Mouse (Mus musculus): ENCODE data around the gene Stx18. TPM values are rescaled to one million over a fixed set of nuclear protein-coding genes. Genes with fewer than 3 reads are reported as not detected.

Stx18 gene
- polyA plus RNA-seq, 1 experiment from 2014 or later = 54.5 TPM

GRCm38 (mm10) chr5:38090581-38090980, 52.0 kb downstream of the Stx18 start:
- Histone ChIP-seq H3K27ac (ENCODE audit: low read length) (no peak overlapping the region), H3K9me3 (ENCODE audit: low read length) (no peaks in the 10 kb centered on the region), H3K4me1 (ENCODE audit: insufficient read depth, low read length) (no peaks in the 10 kb centered on the region), H3K4me3 (ENCODE audit: low read length) (no peak overlapping the region), H3K27me3 (ENCODE audit: insufficient read depth, low read length) (no peaks in the 10 kb centered on the region), H3K9ac (replicated peaks; ENCODE audit: low read length) (no peak overlapping the region), H3K36me3 (ENCODE audit: insufficient read depth, low read length) (no peaks in the 10 kb centered on the region), H3K4me2 (replicated peaks; ENCODE audit: low read depth, low read length) (no peak overlapping the region)
- WGBS = 77% methylated on average over 3 of the region's 3 CpGs
- no peak for ATAC-seq (ENCODE audit: low FRiP score, low TSS enrichment)

GRCm38 (mm10) chr5:38091046-38091965, 52.8 kb downstream of the Stx18 start:
- Histone ChIP-seq H3K27me3 (ENCODE audit: insufficient read depth, low read length) (no peaks in the 10 kb centered on the region), H3K4me2 (replicated peaks; ENCODE audit: low read depth, low read length) (no peak overlapping the region), H3K27ac (ENCODE audit: low read length) (no peak overlapping the region), H3K4me1 (ENCODE audit: insufficient read depth, low read length) (no peaks in the 10 kb centered on the region), H3K36me3 (ENCODE audit: insufficient read depth, low read length) (no peaks in the 10 kb centered on the region), H3K9me3 (ENCODE audit: low read length) (no peaks in the 10 kb centered on the region), H3K9ac (replicated peaks; ENCODE audit: low read length) (no peak overlapping the region), H3K4me3 (ENCODE audit: low read length) (no peak overlapping the region)
- 71% methylated on average over 8 of the region's 8 CpGs for WGBS
- ATAC-seq (ENCODE audit: low FRiP score, low TSS enrichment) = no peak

- no peaks in the 10 kb centered on the region for H3K36me3 ChIP-seq (ENCODE audit: insufficient read depth, low read length)
- no peak overlapping the region for H3K4me2 ChIP-seq (replicated peaks; ENCODE audit: low read depth, low read length)
- H3K27ac ChIP-seq (ENCODE audit: low read length) = no peak overlapping the region
- no peak for ATAC-seq (ENCODE audit: low FRiP score, low TSS enrichment)
- no peak overlapping the region for H3K9ac ChIP-seq (replicated peaks; ENCODE audit: low read length)
- no peaks in the 10 kb centered on the region for H3K27me3 ChIP-seq (ENCODE audit: insufficient read depth, low read length)
- H3K4me3 ChIP-seq (ENCODE audit: low read length) = no peak overlapping the region
- no peaks in the 10 kb centered on the region for H3K4me1 ChIP-seq (ENCODE audit: insufficient read depth, low read length)
- WGBS = 68% methylated on average over 2 of the region's 2 CpGs
- H3K9me3 ChIP-seq (ENCODE audit: low read length) = no peaks in the 10 kb centered on the region
These were observed 53.4 kb downstream of the Stx18 start for GRCm38 (mm10) chr5:38091966-38092304.

- WGBS = 92% methylated on average over 2 of the region's 2 CpGs
- H3K36me3 ChIP-seq (ENCODE audit: insufficient read depth, low read length) = no peaks in the 10 kb centered on the region
- no peaks in the 10 kb centered on the region for H3K9me3 ChIP-seq (ENCODE audit: low read length)
- H3K9ac ChIP-seq (replicated peaks; ENCODE audit: low read length) = no peak overlapping the region
- no peak overlapping the region for H3K27ac ChIP-seq (ENCODE audit: low read length)
- H3K4me1 ChIP-seq (ENCODE audit: insufficient read depth, low read length) = no peaks in the 10 kb centered on the region
- H3K4me2 ChIP-seq (replicated peaks; ENCODE audit: low read depth, low read length) = no peak overlapping the region
- no peak for ATAC-seq (ENCODE audit: low FRiP score, low TSS enrichment)
- no peaks in the 10 kb centered on the region for H3K27me3 ChIP-seq (ENCODE audit: insufficient read depth, low read length)
- no peak overlapping the region for H3K4me3 ChIP-seq (ENCODE audit: low read length)
These were observed 55.8 kb downstream of the Stx18 start for GRCm38 (mm10) chr5:38094331-38094730.

- Histone ChIP-seq H3K27ac (ENCODE audit: low read length) (no peak overlapping the region), H3K9ac (replicated peaks; ENCODE audit: low read length) (no peak overlapping the region), H3K36me3 (ENCODE audit: insufficient read depth, low read length) (no peaks in the 10 kb centered on the region), H3K4me3 (ENCODE audit: low read length) (no peak overlapping the region), H3K27me3 (ENCODE audit: insufficient read depth, low read length) (no peaks in the 10 kb centered on the region), H3K9me3 (ENCODE audit: low read length) (no peaks in the 10 kb centered on the region), H3K4me2 (replicated peaks; ENCODE audit: low read depth, low read length) (no peak overlapping the region), H3K4me1 (ENCODE audit: insufficient read depth, low read length) (no peaks in the 10 kb centered on the region)
- ATAC-seq (ENCODE audit: low FRiP score, low TSS enrichment) = no peak
- 71% methylated on average over 4 of the region's 4 CpGs for WGBS
These were observed 59.1 kb downstream of the Stx18 start for GRCm38 (mm10) chr5:38097501-38098093.

- H3K4me3 ChIP-seq (ENCODE audit: low read length) = no peak overlapping the region
- no peak overlapping the region for H3K9ac ChIP-seq (replicated peaks; ENCODE audit: low read length)
- H3K4me2 ChIP-seq (replicated peaks; ENCODE audit: low read depth, low read length) = no peak overlapping the region
- WGBS = 80% methylated on average over 2 of the region's 2 CpGs
- no peaks in the 10 kb centered on the region for H3K9me3 ChIP-seq (ENCODE audit: low read length)
- no peaks in the 10 kb centered on the region for H3K27me3 ChIP-seq (ENCODE audit: insufficient read depth, low read length)
- H3K27ac ChIP-seq (ENCODE audit: low read length) = no peak overlapping the region
- no peaks in the 10 kb centered on the region for H3K36me3 ChIP-seq (ENCODE audit: insufficient read depth, low read length)
- no peak for ATAC-seq (ENCODE audit: low FRiP score, low TSS enrichment)
- no peaks in the 10 kb centered on the region for H3K4me1 ChIP-seq (ENCODE audit: insufficient read depth, low read length)
These were observed 60.7 kb downstream of the Stx18 start for GRCm38 (mm10) chr5:38099139-38099676.

GRCm38 (mm10) chr5:38102945-38103344, 64.4 kb downstream of the Stx18 start:
- H3K9me3 ChIP-seq (ENCODE audit: low read length) = no peaks in the 10 kb centered on the region
- no peak for ATAC-seq (ENCODE audit: low FRiP score, low TSS enrichment)
- H3K27me3 ChIP-seq (ENCODE audit: insufficient read depth, low read length) = no peaks in the 10 kb centered on the region

GRCm38 (mm10) chr5:38106080-38106697, 67.6 kb downstream of the Stx18 start:
- no peak overlapping the region for H3K4me3 ChIP-seq (ENCODE audit: low read length)
- H3K9me3 ChIP-seq (ENCODE audit: low read length) = no peaks in the 10 kb centered on the region
- WGBS = 40% methylated on average over 14 of the region's 14 CpGs
- 0 out of 2 replicates have a peak, but pooled peaks cover 5% of the 10 kb centered on the region for H3K4me1 ChIP-seq (ENCODE audit: insufficient read depth, low read length)
- H3K36me3 ChIP-seq (ENCODE audit: insufficient read depth, low read length) = peaks cover 10% of the 10 kb centered on the region; the same call in 1 of the 2 replicates
- H3K27me3 ChIP-seq (ENCODE audit: insufficient read depth, low read length) = no peaks in the 10 kb centered on the region
- no peak overlapping the region for H3K4me2 ChIP-seq (replicated peaks; ENCODE audit: low read depth, low read length)
- no peak for ATAC-seq (ENCODE audit: low FRiP score, low TSS enrichment)
- no peak overlapping the region for H3K9ac ChIP-seq (replicated peaks; ENCODE audit: low read length)
- no peak overlapping the region for H3K27ac ChIP-seq (ENCODE audit: low read length)

More at GRCm38 (mm10) chr5:38102945-38103344, 64.4 kb downstream of the Stx18 start:
- no peak overlapping the region for H3K4me2 ChIP-seq (replicated peaks; ENCODE audit: low read depth, low read length)
- no peak overlapping the region for H3K9ac ChIP-seq (replicated peaks; ENCODE audit: low read length)
- no peak overlapping the region for H3K27ac ChIP-seq (ENCODE audit: low read length)
- no peaks in the 10 kb centered on the region for H3K36me3 ChIP-seq (ENCODE audit: insufficient read depth, low read length)
- H3K4me1 ChIP-seq (ENCODE audit: insufficient read depth, low read length) = 0 out of 2 replicates have a peak, but pooled peaks cover 5% of the 10 kb centered on the region
- 90% methylated on average over 2 of the region's 2 CpGs for WGBS
- no peak overlapping the region for H3K4me3 ChIP-seq (ENCODE audit: low read length)

GRCm38 (mm10) chr5:38106807-38107206, 68.3 kb downstream of the Stx18 start:
- H3K9me3 ChIP-seq (ENCODE audit: low read length) = no peaks in the 10 kb centered on the region
- H3K36me3 ChIP-seq (ENCODE audit: insufficient read depth, low read length) = peaks cover 10% of the 10 kb centered on the region; the same call in 1 of the 2 replicates
- H3K27me3 ChIP-seq (ENCODE audit: insufficient read depth, low read length) = no peaks in the 10 kb centered on the region
- H3K4me3 ChIP-seq (ENCODE audit: low read length) = no peak overlapping the region
- WGBS = 74% methylated on average over 10 of the region's 10 CpGs
- no peak overlapping the region for H3K4me2 ChIP-seq (replicated peaks; ENCODE audit: low read depth, low read length)
- H3K9ac ChIP-seq (replicated peaks; ENCODE audit: low read length) = no peak overlapping the region
- ATAC-seq (ENCODE audit: low FRiP score, low TSS enrichment) = no peak
- H3K4me1 ChIP-seq (ENCODE audit: insufficient read depth, low read length) = 0 out of 2 replicates have a peak, but pooled peaks cover 5% of the 10 kb centered on the region
- H3K27ac ChIP-seq (ENCODE audit: low read length) = no peak overlapping the region
